Mouse (Mus musculus) lung, embryonic 14.5 days (tissue): ENCODE results near the gene Cacnb4. TPM values are rescaled to one million over a fixed set of nuclear protein-coding genes. Genes with fewer than 3 reads are reported as not detected.

ENCODE experiments used
- ATAC-seq: fragments of 200-750 bp; cut with Nextera tagmentation; 2 replicates; pipeline ENCODE4 v1.8.0; 2017; ENCODE audit warnings: mild to moderate bottlenecking, moderate TSS enrichment, moderate library complexity; ENCODE audit not compliant: insufficient read depth
- DNase-seq: peaks from one replicate; pipeline ENCODE4 v3.0.0-alpha.2; 2015
- H3K27ac ChIP-seq: fragments of 300-500 bp; sonication (generic); 2 replicates; pipeline ENCODE4 v1.5.1; 2014; ENCODE audit warnings: low read depth, mild to moderate bottlenecking, moderate library complexity
- H3K27me3 ChIP-seq: fragments of 300-500 bp; sonication (generic); 2 replicates; pipeline ENCODE4 v1.6.1; 2014; ENCODE audit warnings: low read length, control low read depth; ENCODE audit not compliant: insufficient read depth
- H3K36me3 ChIP-seq: fragments of 300-500 bp; sonication (generic); 2 replicates; pipeline ENCODE4 v1.6.1; 2014; ENCODE audit warnings: control low read depth; ENCODE audit not compliant: insufficient read depth
- H3K4me1 ChIP-seq: fragments of 300-500 bp; sonication (generic); 2 replicates; pipeline ENCODE4 v1.6.1; 2014; ENCODE audit warnings: antibody characterized with exemption, control low read depth; ENCODE audit not compliant: insufficient read depth
- H3K4me2 ChIP-seq: fragments of 300-500 bp; sonication (generic); 2 replicates; pipeline ENCODE4 v1.6.1; 2014; ENCODE audit warnings: mild to moderate bottlenecking
- H3K4me3 ChIP-seq: fragments of 300-500 bp; sonication (generic); 2 replicates; pipeline ENCODE4 v1.5.1; 2014; ENCODE audit warnings: low read depth, low read length
- H3K9ac ChIP-seq: fragments of 300-500 bp; sonication (generic); 2 replicates; pipeline ENCODE4 v1.6.1; 2014
- H3K9me3 ChIP-seq: fragments of 300-500 bp; sonication (generic); 2 replicates; pipeline ENCODE4 v1.6.1; 2016; ENCODE audit warnings: low read depth, low read length, control low read depth
- CTCF ChIP-seq: IDR thresholded peaks from 2 replicates; pipeline ENCODE4 v1.5.1; 2016; ENCODE audit warnings: antibody characterized with exemption, low read depth
- WGBS: fragments of 180-500 bp; shearing (Covaris S2); extraction: QIAGEN DNeasy Blood & Tissue Kit; methylation state at CpG from one replicate; pipeline ENCODE4 v1.1.7; 2014; 5-methylcytosine and 5-hydroxymethylcytosine counted together
- polyA plus RNA-seq: library from polyadenylated mRNA; unstranded; fragments of >200 nt; fragmentation: Nextera tagmentation; extraction: Ambion mirVana; gene quantifications from 2 replicates; pipeline ENCODE4 v1.2.1, GENCODE M21; 2014

Cacnb4 gene
- polyA plus RNA-seq, 1 experiment from 2014 or later: 0.39 TPM

- Histone ChIP-seq H3K27me3 (no peaks in the 10 kb centered on the region), H3K9ac (no peak overlapping the region), H3K36me3 (no peaks in the 10 kb centered on the region), H3K4me2 (no peak overlapping the region), H3K9me3 (no peaks in the 10 kb centered on the region), H3K27ac (no peak overlapping the region), H3K4me3 (no peak overlapping the region), H3K4me1 (no peaks in the 10 kb centered on the region)
- DNase-seq (no peak), ATAC-seq (no peak)
- WGBS: 80% methylated on average over 11 of the region's 11 CpGs
- TF ChIP-seq CTCF: no peak
Observed at GRCm38 (mm10) chr2:52525876-52526592, 150.6 kb downstream of the Cacnb4 start.

GRCm38 (mm10) chr2:52523056-52523715 lies 153.4 kb downstream of the Cacnb4 start:
- 89% methylated on average over 7 of the region's 7 CpGs for WGBS
- no peak for TF ChIP-seq CTCF
- no peaks in the 10 kb centered on the region for H3K36me3 ChIP-seq

GRCm38 (mm10) chr2:52521012-52521411 lies 155.6 kb downstream of the Cacnb4 start:
- no peak overlapping the region for H3K9ac ChIP-seq
- no peak for TF ChIP-seq CTCF
- no peaks in the 10 kb centered on the region for H3K36me3 ChIP-seq
- H3K4me3 ChIP-seq: no peak overlapping the region
- DNase-seq (no peak), ATAC-seq (no peak)
- no peak overlapping the region for H3K27ac ChIP-seq
- no peaks in the 10 kb centered on the region for H3K27me3 ChIP-seq
- H3K4me1 ChIP-seq: no peaks in the 10 kb centered on the region
- WGBS: 81% methylated on average over 1 of the region's 1 CpGs
- H3K9me3 ChIP-seq: no peaks in the 10 kb centered on the region
- no peak overlapping the region for H3K4me2 ChIP-seq

More at GRCm38 (mm10) chr2:52523056-52523715, 153.4 kb downstream of the Cacnb4 start:
- Histone ChIP-seq H3K4me2 (no peak overlapping the region), H3K4me3 (no peak overlapping the region), H3K9ac (no peak overlapping the region), H3K27me3 (no peaks in the 10 kb centered on the region), H3K4me1 (no peaks in the 10 kb centered on the region), H3K9me3 (no peaks in the 10 kb centered on the region), H3K27ac (no peak overlapping the region)
- no peak for DNase-seq
- ATAC-seq: no peak

GRCm38 (mm10) chr2:52518740-52519139 lies 157.9 kb downstream of the Cacnb4 start:
- Histone ChIP-seq H3K27ac (no peak overlapping the region), H3K4me3 (no peak overlapping the region), H3K36me3 (no peaks in the 10 kb centered on the region), H3K9ac (no peak overlapping the region), H3K27me3 (no peaks in the 10 kb centered on the region), H3K9me3 (no peaks in the 10 kb centered on the region), H3K4me2 (no peak overlapping the region), H3K4me1 (no peaks in the 10 kb centered on the region)
- ATAC-seq (no peak), DNase-seq (no peak)
- no peak for TF ChIP-seq CTCF
- WGBS: 78% methylated on average over 4 of the region's 4 CpGs

- H3K4me3 ChIP-seq: no peak overlapping the region
- no peak overlapping the region for H3K27ac ChIP-seq
- ATAC-seq (no peak), DNase-seq (no peak)
- H3K36me3 ChIP-seq: no peaks in the 10 kb centered on the region
- H3K27me3 ChIP-seq: no peaks in the 10 kb centered on the region
- H3K9ac ChIP-seq: no peak overlapping the region
- no peaks in the 10 kb centered on the region for H3K4me1 ChIP-seq
- TF ChIP-seq CTCF: no peak
- 76% methylated on average over 3 of the region's 3 CpGs for WGBS
- no peak overlapping the region for H3K4me2 ChIP-seq
- no peaks in the 10 kb centered on the region for H3K9me3 ChIP-seq
Observed at GRCm38 (mm10) chr2:52516534-52516933, 160.1 kb downstream of the Cacnb4 start.

GRCm38 (mm10) chr2:52512865-52513388 lies 163.7 kb downstream of the Cacnb4 start:
- Histone ChIP-seq H3K4me3 (no peak overlapping the region), H3K9ac (no peak overlapping the region), H3K9me3 (no peaks in the 10 kb centered on the region), H3K4me2 (no peak overlapping the region), H3K4me1 (no peaks in the 10 kb centered on the region), H3K27me3 (no peaks in the 10 kb centered on the region), H3K36me3 (no peaks in the 10 kb centered on the region), H3K27ac (no peak overlapping the region)
- ATAC-seq (no peak), DNase-seq (no peak)
- WGBS: 66% methylated on average over 3 of the region's 3 CpGs
- no peak for TF ChIP-seq CTCF

- no peak for ATAC-seq
- no peak overlapping the region for H3K9ac ChIP-seq
- no peaks in the 10 kb centered on the region for H3K36me3 ChIP-seq
- no peak overlapping the region for H3K4me3 ChIP-seq
- DNase-seq: no peak
- H3K27me3 ChIP-seq: no peaks in the 10 kb centered on the region
- H3K9me3 ChIP-seq: no peaks in the 10 kb centered on the region
- no peaks in the 10 kb centered on the region for H3K4me1 ChIP-seq
- H3K4me2 ChIP-seq: no peak overlapping the region
- no peak for TF ChIP-seq CTCF
- H3K27ac ChIP-seq: no peak overlapping the region
- WGBS: 32% methylated on average over 3 of the region's 3 CpGs
Observed at GRCm38 (mm10) chr2:52512206-52512605, 164.4 kb downstream of the Cacnb4 start.
